Comparison of ENCODE assay signal across 9 mouse cellular contexts in genomic region chr11:11828761-11829160, GRCm38 (mm10). TPM values are rescaled to one million over a fixed set of nuclear protein-coding genes. Genes with fewer than 3 reads are reported as not detected.
DNase-seq lines count a peak whose midpoint lies in the region; ATAC-seq and TF ChIP-seq lines count a peak whose summit lies in the region.
"Had no signal": no experiment of that assay in that cellular context is flagged by ENCODE, and none has a peak within 500 bp of the region (broad histone marks: within the 10 kb centered on the region; RNA-seq: fewer than 3 reads in every experiment).

No protein-coding gene starts in this region.

- H3K4me1 ChIP-seq in hindbrain, embryonic 11.5 days (replicated peaks; ENCODE audit: control insufficient read depth, insufficient read depth, low read length), result peaks cover 20% of the 10 kb centered on the region
- no peaks in the 10 kb centered on the region; the same call in none of the 2 replicates for H3K4me1 ChIP-seq in hindbrain, embryonic 16.5 days (ENCODE audit: control insufficient read depth, insufficient read depth, low read depth, low read length)
- H3K4me1 ChIP-seq in ES-Bruce4 (ENCODE audit: control insufficient read depth, insufficient read depth, low read length), result peaks cover 10% of the 10 kb centered on the region
- H3K4me1 ChIP-seq in intestine, embryonic 16.5 days (ENCODE audit: control insufficient read depth, insufficient read depth, low read length), result peaks cover 48% of the 10 kb centered on the region

- no peak overlapping the region; the same call in 1 of the 2 replicates for H3K9ac ChIP-seq in hindbrain, embryonic 11.5 days (ENCODE audit: low read depth, low read length)
- no peak overlapping the region for H3K9ac ChIP-seq in hindbrain, embryonic 16.5 days (ENCODE audit: low read depth, low read length)
- peak overlapping the region; percentile 35 for H3K9ac ChIP-seq in ES-Bruce4 (ENCODE audit: low read depth, poor library complexity, severe bottlenecking)
- H3K9ac ChIP-seq in intestine, embryonic 16.5 days (ENCODE audit: low read depth, low read length), result peak overlapping the region; percentile 34

- 25% methylated on average over 6 of the region's 6 CpGs for WGBS in hindbrain, embryonic 11.5 days
- 33% methylated on average over 6 of the region's 6 CpGs for WGBS in hindbrain, embryonic 16.5 days
- 29% methylated on average over 6 of the region's 6 CpGs for WGBS in intestine, embryonic 16.5 days

- H3K27ac ChIP-seq in hindbrain, embryonic 11.5 days (ENCODE audit: low read depth, low read length), result peak overlapping the region; percentile 68
- no peak overlapping the region for H3K27ac ChIP-seq in hindbrain, embryonic 16.5 days (ENCODE audit: low read depth, low read length)
- peak overlapping the region; percentile 92 for H3K27ac ChIP-seq in ES-Bruce4 (ENCODE audit: insufficient read depth, low read length)
- H3K27ac ChIP-seq in intestine, embryonic 16.5 days (ENCODE audit: low read length), result peak overlapping the region; percentile 70

- ATAC-seq in hindbrain, embryonic 11.5 days (ENCODE audit: low FRiP score), result 0 out of 2 replicates have a peak, but pooled peaks have one; percentile 36
- ATAC-seq in hindbrain, embryonic 16.5 days, result no peak
- peak; percentile 21 for ATAC-seq in intestine, embryonic 16.5 days
- no peak for ATAC-seq in erythroblast, adult 5-6 weeks (replicated peaks; ENCODE audit: low FRiP score, poor library complexity, severe bottlenecking)

- no peak overlapping the region for H3K4me3 ChIP-seq in hindbrain, embryonic 11.5 days (ENCODE audit: low read depth, low read length)
- no peak overlapping the region for H3K4me3 ChIP-seq in hindbrain, embryonic 16.5 days (ENCODE audit: low read length)
- no peak overlapping the region for H3K4me3 ChIP-seq in ES-Bruce4 (ENCODE audit: low read depth, low read length)
- H3K4me3 ChIP-seq in intestine, embryonic 16.5 days (ENCODE audit: low read length), result no peak overlapping the region

- peak; percentile 57 for DNase-seq in hindbrain, embryonic 11.5 days (ENCODE audit: low spot score)
- DNase-seq in WW6 (ENCODE audit: low read depth, low spot score), result peak; percentile 43
- DNase-seq in adipocyte (ENCODE audit: low spot score), result no peak
- no peak for DNase-seq in adrenal gland, postnatal 36 days
- DNase-seq: layer of hippocampus, postnatal 36 days had no signal

- TF ChIP-seq EP300 in ES-Bruce4 (IDR thresholded peaks at IDR 0.05; ENCODE audit: insufficient read depth, low read depth, low read length), result peak; percentile 79; the same call in 1 of the 2 replicates

- no peaks in the 10 kb centered on the region for H3K36me3 ChIP-seq in hindbrain, embryonic 11.5 days (ENCODE audit: control insufficient read depth, insufficient read depth, low read length)
- H3K36me3 ChIP-seq in hindbrain, embryonic 16.5 days (ENCODE audit: control insufficient read depth, insufficient read depth, low read length), result no peaks in the 10 kb centered on the region
- H3K36me3 ChIP-seq in ES-Bruce4 (ENCODE audit: control insufficient read depth, insufficient read depth, low read length, poor library complexity, severe bottlenecking), result no peaks in the 10 kb centered on the region; the same call in 1 of the 2 replicates
- no peaks in the 10 kb centered on the region for H3K36me3 ChIP-seq in intestine, embryonic 16.5 days (ENCODE audit: control insufficient read depth, insufficient read depth, low read length)

- no peaks in the 10 kb centered on the region for H3K27me3 ChIP-seq in hindbrain, embryonic 11.5 days (ENCODE audit: control insufficient read depth, insufficient read depth, low read length)
- no peaks in the 10 kb centered on the region; the same call in 1 of the 2 replicates for H3K27me3 ChIP-seq in hindbrain, embryonic 16.5 days (replicated peaks; ENCODE audit: control insufficient read depth, insufficient read depth, low read length)
- H3K27me3 ChIP-seq in ES-Bruce4 (ENCODE audit: control insufficient read depth, insufficient read depth, low read length, poor library complexity, severe bottlenecking), result no peaks in the 10 kb centered on the region
- H3K27me3 ChIP-seq in intestine, embryonic 16.5 days (replicated peaks; ENCODE audit: control insufficient read depth, insufficient read depth, low read length), result no peaks in the 10 kb centered on the region

- H3K9me3 ChIP-seq in hindbrain, embryonic 11.5 days (ENCODE audit: control insufficient read depth, low read length), result no peaks in the 10 kb centered on the region
- H3K9me3 ChIP-seq in hindbrain, embryonic 16.5 days (ENCODE audit: control insufficient read depth, low read length), result no peaks in the 10 kb centered on the region
- peaks cover 28% of the 10 kb centered on the region for H3K9me3 ChIP-seq in ES-Bruce4 (replicated peaks; ENCODE audit: control insufficient read depth, insufficient read depth, low read length, poor library complexity, severe bottlenecking)
- H3K9me3 ChIP-seq in intestine, embryonic 16.5 days (ENCODE audit: control insufficient read depth, low read length), result no peaks in the 10 kb centered on the region

- H3K4me2 ChIP-seq in hindbrain, embryonic 11.5 days (replicated peaks; ENCODE audit: low read depth, low read length), result no peak overlapping the region
- H3K4me2 ChIP-seq in hindbrain, embryonic 16.5 days (ENCODE audit: low read length), result no peak overlapping the region
- H3K4me2 ChIP-seq in intestine, embryonic 16.5 days (ENCODE audit: low read depth, low read length), result no peak overlapping the region

- TF ChIP-seq CTCF in ES-Bruce4 (IDR thresholded peaks at IDR 0.05; ENCODE audit: low read depth, low read length), result no peak

- TF ChIP-seq POLR2A in ES-Bruce4 (IDR thresholded peaks at IDR 0.05; ENCODE audit: insufficient read depth, low read length), result no peak

RNA-seq across cellular contexts. Expression of gene Fignl1, which starts 20.0 kb away (rescaled TPM):
- 66.4 and 73.5 TPM in 2 replicates for polyA plus RNA-seq in hindbrain, embryonic 11.5 days (2014; fragmentation: Nextera tagmentation; extraction: Ambion mirVana)
- polyA plus RNA-seq in hindbrain, embryonic 16.5 days (2015; fragmentation: Nextera tagmentation; extraction: Ambion mirVana), result 12.4 and 13.5 TPM in 2 replicates
- polyA plus RNA-seq in ES-Bruce4 (2011; ENCODE audit: insufficient read depth, insufficient read length, low read depth, missing spikeins), result 89.3 and 93.2 TPM in 2 replicates
- polyA plus RNA-seq in intestine, embryonic 16.5 days (2015; fragmentation: Nextera tagmentation; extraction: Ambion mirVana), result 38.1 and 40.4 TPM in 2 replicates
- 1 to 10 TPM; 3.4 to 3.7 TPM for total RNA-seq in adrenal gland, postnatal 36 days (2021)
- total RNA-seq in erythroblast, adult 5-6 weeks (2015; ENCODE audit: low replicate concordance), result 35.9 and 36.6 TPM in 2 replicates
- total RNA-seq in erythroblast, adult 5-6 weeks (2017; ENCODE audit: low replicate concordance), result 34.0 and 40.8 TPM in 2 replicates

Comparison
In these comparisons a context has a peak if more than half of its experiments do, and no peak if none do; other contexts are left out.
1. ATAC-seq: peak in hindbrain, embryonic 11.5 days (single experiment) and intestine, embryonic 16.5 days (single experiment); none in hindbrain, embryonic 16.5 days (single experiment) and erythroblast, adult 5-6 weeks (single experiment).
2. DNase-seq: peak in hindbrain, embryonic 11.5 days (single experiment) and WW6 (single experiment); none in adipocyte (single experiment) and adrenal gland, postnatal 36 days (0 of 2).
3. H3K9ac ChIP-seq: peak in ES-Bruce4 (single experiment) and intestine, embryonic 16.5 days (single experiment); none in hindbrain, embryonic 11.5 days (single experiment) and hindbrain, embryonic 16.5 days (single experiment).